Mouse (Mus musculus) liver, embryonic 16.5 days (tissue): ENCODE measurements around the gene Nr3c2. TPM values are rescaled to one million over a fixed set of nuclear protein-coding genes. Genes with fewer than 3 reads are reported as not detected.

ENCODE experiments used
- ATAC-seq: fragments of 200-750 bp; cut with Nextera tagmentation; 2 replicates; pipeline ENCODE4 v1.8.0; 2017; ENCODE audit warnings: low read depth, mild to moderate bottlenecking, moderate number of reproducible peaks, moderate library complexity
- H3K27ac ChIP-seq: fragments of 300-500 bp; sonication (generic); 2 replicates; pipeline ENCODE4 v1.5.1; 2014; ENCODE audit warnings: mild to moderate bottlenecking, low read length
- H3K27me3 ChIP-seq: fragments of 300-500 bp; sonication (generic); 2 replicates; pipeline ENCODE4 v1.6.1; 2014; ENCODE audit warnings: low read depth, low read length, mixed read lengths; ENCODE audit not compliant: control insufficient read depth, insufficient read depth
- H3K36me3 ChIP-seq: fragments of 300-500 bp; sonication (generic); 2 replicates; pipeline ENCODE4 v1.6.1; 2014; ENCODE audit warnings: mild to moderate bottlenecking; ENCODE audit not compliant: control insufficient read depth, insufficient read depth
- H3K4me1 ChIP-seq: fragments of 300-500 bp; sonication (generic); 2 replicates; pipeline ENCODE4 v1.6.1; 2014; ENCODE audit warnings: low read depth, low read length, mixed read lengths; ENCODE audit not compliant: control insufficient read depth
- H3K4me2 ChIP-seq: fragments of 300-500 bp; sonication (generic); 2 replicates; pipeline ENCODE4 v1.6.1; 2014; ENCODE audit warnings: low read depth, low read length, mixed read lengths
- H3K4me3 ChIP-seq: fragments of 300-500 bp; sonication (generic); 2 replicates; pipeline ENCODE4 v1.5.1; 2014; ENCODE audit warnings: low read depth, mild to moderate bottlenecking, low read length
- H3K9ac ChIP-seq: fragments of 300-500 bp; sonication (generic); 2 replicates; pipeline ENCODE4 v1.6.1; 2014; ENCODE audit warnings: low read depth, low read length
- H3K9me3 ChIP-seq: fragments of 300-500 bp; sonication (generic); replicated peaks from 2 replicates; pipeline ENCODE4 v1.6.1; 2016; ENCODE audit warnings: low read length; ENCODE audit not compliant: control insufficient read depth
- WGBS: fragments of 180-500 bp; shearing (Covaris S2); extraction: QIAGEN DNeasy Blood & Tissue Kit; methylation state at CpG from one replicate; pipeline ENCODE4 v1.1.7; 2014; ENCODE audit not compliant: insufficient replicate concordance; 5-methylcytosine and 5-hydroxymethylcytosine counted together
- polyA plus RNA-seq: library from polyadenylated mRNA; unstranded; fragments of >200 nt; fragmentation: Nextera tagmentation; extraction: Ambion mirVana; gene quantifications from 2 replicates; pipeline ENCODE4 v1.2.1, GENCODE M21; 2015

The Nr3c2 gene
- polyA plus RNA-seq, 1 experiment from 2014 or later: 2.1 TPM

DNA sequence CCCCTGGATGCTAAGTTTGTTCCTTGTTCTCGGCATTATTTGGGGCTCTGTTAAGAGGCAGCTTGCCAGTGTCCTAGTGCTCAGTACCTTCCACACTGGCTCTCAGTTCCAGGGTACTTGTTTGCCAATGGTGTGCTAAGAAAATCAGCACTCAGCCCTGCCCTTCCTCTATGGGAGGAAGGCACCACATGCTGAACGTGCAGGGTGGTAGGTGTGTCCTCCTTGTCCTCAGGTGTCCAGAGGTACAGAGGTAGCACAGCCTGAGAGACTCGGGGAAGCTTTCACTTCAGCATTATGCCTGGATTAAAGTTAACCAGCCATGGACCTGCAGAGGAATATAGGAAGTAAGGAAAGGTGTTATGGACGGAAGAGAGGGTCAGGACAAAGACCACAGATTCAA is 99.0 kb downstream of the Nr3c2 start:
- H3K9ac ChIP-seq: no peak overlapping the region
- H3K36me3 ChIP-seq: no peaks in the 10 kb centered on the region
- no peak overlapping the region for H3K27ac ChIP-seq
- no peaks in the 10 kb centered on the region for H3K4me1 ChIP-seq
- H3K9me3 ChIP-seq: no peaks in the 10 kb centered on the region
- ATAC-seq: no peak
- H3K4me3 ChIP-seq: no peak overlapping the region
- 49% methylated on average over 4 of the region's 4 CpGs for WGBS
- no peak overlapping the region for H3K4me2 ChIP-seq
- H3K27me3 ChIP-seq: no peaks in the 10 kb centered on the region

DNA sequence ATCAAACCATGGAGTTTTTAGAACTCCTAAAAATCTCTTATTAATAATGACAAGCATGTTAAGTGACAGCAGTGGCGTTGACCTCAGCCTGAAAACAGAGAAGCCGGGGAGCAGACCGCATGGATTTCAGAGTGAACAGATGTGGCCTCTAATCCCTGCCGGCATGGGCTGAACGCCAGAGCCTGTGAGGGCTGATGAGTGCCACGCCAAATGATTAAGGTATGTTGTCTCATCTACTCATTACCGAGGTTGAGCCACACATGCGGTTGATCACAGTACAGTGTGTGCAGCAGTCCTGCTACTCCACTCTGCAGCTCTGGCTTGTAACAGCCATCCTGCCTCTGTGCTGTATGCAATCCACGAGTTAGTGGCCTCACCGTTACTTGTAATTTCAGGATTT is 110.2 kb downstream of the Nr3c2 start:
- Histone ChIP-seq H3K27ac (no peak overlapping the region), H3K36me3 (no peaks in the 10 kb centered on the region), H3K4me2 (no peak overlapping the region), H3K4me1 (no peaks in the 10 kb centered on the region), H3K9me3 (no peaks in the 10 kb centered on the region), H3K9ac (no peak overlapping the region), H3K27me3 (no peaks in the 10 kb centered on the region), H3K4me3 (no peak overlapping the region)
- WGBS: 69% methylated on average over 10 of the region's 10 CpGs
- no peak for ATAC-seq

DNA sequence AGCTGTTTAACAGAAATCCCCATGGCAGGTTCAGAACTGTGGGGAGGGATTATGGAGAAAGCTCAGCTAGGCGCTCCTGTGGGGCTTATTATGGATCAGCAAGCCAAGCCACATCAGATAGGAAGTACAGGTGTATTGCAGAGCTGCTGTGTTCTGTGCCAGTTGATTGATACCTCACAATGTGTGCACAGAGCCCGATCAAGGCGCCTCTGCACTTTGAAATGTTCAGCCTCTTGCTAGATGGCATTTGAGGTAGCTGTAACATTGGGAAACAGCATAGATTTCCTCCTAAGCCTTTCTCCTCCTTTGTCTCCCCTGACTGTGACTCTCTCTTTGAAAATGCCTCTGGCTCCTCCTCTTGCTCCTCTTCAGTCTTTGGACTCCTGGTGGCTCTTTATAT is 112.7 kb downstream of the Nr3c2 start:
- WGBS: 52% methylated on average over 3 of the region's 3 CpGs
- Histone ChIP-seq H3K9ac (no peak overlapping the region), H3K27ac (no peak overlapping the region), H3K4me1 (no peaks in the 10 kb centered on the region), H3K36me3 (no peaks in the 10 kb centered on the region), H3K4me3 (no peak overlapping the region), H3K4me2 (no peak overlapping the region), H3K9me3 (no peaks in the 10 kb centered on the region), H3K27me3 (no peaks in the 10 kb centered on the region)
- no peak for ATAC-seq

DNA sequence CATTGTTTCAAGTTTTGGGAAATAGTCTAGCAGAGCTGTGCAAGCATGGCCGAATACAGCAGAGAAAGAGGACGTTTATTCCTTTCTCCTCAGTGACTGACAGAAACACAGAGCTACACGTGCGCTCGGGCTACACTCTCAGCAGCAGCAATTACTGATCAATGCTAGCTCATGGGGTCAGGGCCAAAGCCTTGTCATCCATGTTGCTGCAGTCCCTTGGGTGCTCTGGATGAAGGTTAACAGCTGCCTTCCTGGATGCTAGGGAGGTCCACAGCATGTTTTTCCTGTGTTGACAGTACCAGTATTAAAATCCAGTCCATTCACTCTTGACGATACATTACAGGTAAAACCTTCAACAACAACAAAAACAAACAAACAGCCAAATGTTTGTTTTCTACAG is 113.4 kb downstream of the Nr3c2 start:
- Histone ChIP-seq H3K4me3 (no peak overlapping the region), H3K9me3 (no peaks in the 10 kb centered on the region), H3K36me3 (no peaks in the 10 kb centered on the region), H3K27me3 (no peaks in the 10 kb centered on the region), H3K4me1 (no peaks in the 10 kb centered on the region), H3K9ac (no peak overlapping the region), H3K27ac (no peak overlapping the region), H3K4me2 (no peak overlapping the region)
- 67% methylated on average over 6 of the region's 6 CpGs for WGBS
- ATAC-seq: no peak

DNA sequence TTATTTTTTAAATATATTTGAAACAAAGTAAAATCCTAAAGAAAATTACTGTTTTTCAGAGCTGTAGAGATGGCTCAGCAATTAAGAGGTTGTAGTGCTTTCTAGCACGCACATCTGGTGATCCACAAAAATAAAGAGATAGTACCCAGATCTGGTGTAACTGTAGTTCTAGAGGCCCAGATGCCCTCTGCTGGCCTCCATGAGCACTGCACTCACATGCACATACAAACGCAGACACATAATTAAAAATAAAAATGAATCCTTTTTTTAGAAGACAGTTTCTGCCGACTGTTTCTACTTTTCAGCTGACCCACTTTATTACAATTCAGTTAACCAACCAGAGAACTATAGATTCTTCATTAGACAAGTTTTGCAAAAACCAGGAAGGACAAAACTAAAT is 117.5 kb downstream of the Nr3c2 start:
- H3K4me2 ChIP-seq: no peak overlapping the region
- WGBS: 71% methylated on average over 3 of the region's 3 CpGs
- H3K9me3 ChIP-seq: no peaks in the 10 kb centered on the region
- H3K36me3 ChIP-seq: no peaks in the 10 kb centered on the region
- no peaks in the 10 kb centered on the region for H3K27me3 ChIP-seq
- H3K9ac ChIP-seq: no peak overlapping the region
- no peak for ATAC-seq
- H3K4me3 ChIP-seq: no peak overlapping the region
- no peak overlapping the region for H3K27ac ChIP-seq
- H3K4me1 ChIP-seq: no peaks in the 10 kb centered on the region

DNA sequence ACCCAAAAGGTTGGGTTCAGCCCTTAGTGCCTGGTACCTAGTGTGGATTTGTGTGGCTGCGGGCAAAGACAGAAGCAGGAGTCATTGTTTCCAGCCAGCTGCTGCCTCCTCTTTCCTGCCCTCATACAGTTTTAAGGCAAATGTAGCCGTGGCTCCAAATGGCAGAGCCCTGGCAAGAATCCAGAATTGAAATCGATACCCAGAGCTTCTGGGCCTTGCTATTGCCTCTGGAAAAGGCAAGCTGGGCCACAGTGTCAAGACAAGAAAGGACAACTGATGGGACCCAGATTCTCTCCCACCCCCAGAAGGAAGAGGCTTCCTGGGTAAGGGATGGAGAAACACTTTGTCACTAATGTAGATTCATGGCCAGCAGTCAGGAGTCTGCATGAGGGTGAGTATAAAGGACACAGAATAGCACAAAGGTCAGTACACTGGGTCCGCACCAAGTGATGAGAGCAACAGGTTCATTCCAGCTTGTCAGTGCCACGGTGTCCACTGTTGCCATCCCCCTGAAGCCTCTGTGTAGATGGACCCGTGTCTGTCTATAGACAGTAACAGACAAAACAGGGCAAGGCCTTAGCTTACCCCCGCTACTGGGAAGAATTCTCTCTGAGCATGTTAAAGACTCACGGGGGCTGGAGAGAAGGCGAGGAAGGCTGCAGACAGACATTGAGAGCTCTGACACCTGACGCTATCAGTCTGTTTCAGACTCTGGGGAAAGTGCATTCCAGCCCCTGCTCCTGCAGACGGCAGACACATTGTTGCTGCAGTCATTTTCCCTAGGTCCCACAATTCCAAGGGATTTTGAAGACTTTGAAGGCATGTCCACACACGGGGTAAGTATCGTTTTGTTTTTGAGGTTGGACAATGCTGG is 124.8 kb downstream of the Nr3c2 start:
- H3K9ac ChIP-seq: no peak overlapping the region
- WGBS: 64% methylated on average over 13 of the region's 13 CpGs
- H3K9me3 ChIP-seq: no peaks in the 10 kb centered on the region
- no peaks in the 10 kb centered on the region for H3K36me3 ChIP-seq
- no peaks in the 10 kb centered on the region for H3K4me1 ChIP-seq
- peak; percentile 54 for ATAC-seq
- no peaks in the 10 kb centered on the region for H3K27me3 ChIP-seq
- no peak overlapping the region for H3K4me2 ChIP-seq
- H3K4me3 ChIP-seq: no peak overlapping the region
- H3K27ac ChIP-seq: no peak overlapping the region

DNA sequence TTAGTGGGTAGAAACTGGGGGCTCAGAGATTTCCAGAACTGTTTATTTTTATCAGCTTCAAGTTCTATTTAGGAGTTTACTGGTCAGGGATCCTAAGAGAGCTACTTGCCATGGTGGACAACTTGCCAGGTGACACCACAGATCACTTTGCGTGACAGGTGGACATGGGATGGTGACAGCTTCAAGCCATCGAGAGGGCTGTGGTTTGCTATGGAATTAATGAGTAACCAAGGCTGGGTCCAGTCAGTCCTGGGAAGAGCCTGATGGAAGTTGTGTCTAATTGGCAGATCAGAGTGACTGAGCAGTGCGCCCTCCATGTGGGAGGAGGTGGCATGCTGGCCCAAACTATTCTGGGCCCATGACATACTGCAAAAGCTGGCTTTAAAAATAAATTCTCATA is 132.0 kb downstream of the Nr3c2 start:
- Histone ChIP-seq H3K27ac (no peak overlapping the region), H3K27me3 (no peaks in the 10 kb centered on the region), H3K4me1 (no peaks in the 10 kb centered on the region), H3K4me2 (no peak overlapping the region), H3K4me3 (no peak overlapping the region), H3K9me3 (no peaks in the 10 kb centered on the region), H3K9ac (no peak overlapping the region), H3K36me3 (no peaks in the 10 kb centered on the region)
- peak; percentile 72 for ATAC-seq
- 61% methylated on average over 3 of the region's 3 CpGs for WGBS

DNA sequence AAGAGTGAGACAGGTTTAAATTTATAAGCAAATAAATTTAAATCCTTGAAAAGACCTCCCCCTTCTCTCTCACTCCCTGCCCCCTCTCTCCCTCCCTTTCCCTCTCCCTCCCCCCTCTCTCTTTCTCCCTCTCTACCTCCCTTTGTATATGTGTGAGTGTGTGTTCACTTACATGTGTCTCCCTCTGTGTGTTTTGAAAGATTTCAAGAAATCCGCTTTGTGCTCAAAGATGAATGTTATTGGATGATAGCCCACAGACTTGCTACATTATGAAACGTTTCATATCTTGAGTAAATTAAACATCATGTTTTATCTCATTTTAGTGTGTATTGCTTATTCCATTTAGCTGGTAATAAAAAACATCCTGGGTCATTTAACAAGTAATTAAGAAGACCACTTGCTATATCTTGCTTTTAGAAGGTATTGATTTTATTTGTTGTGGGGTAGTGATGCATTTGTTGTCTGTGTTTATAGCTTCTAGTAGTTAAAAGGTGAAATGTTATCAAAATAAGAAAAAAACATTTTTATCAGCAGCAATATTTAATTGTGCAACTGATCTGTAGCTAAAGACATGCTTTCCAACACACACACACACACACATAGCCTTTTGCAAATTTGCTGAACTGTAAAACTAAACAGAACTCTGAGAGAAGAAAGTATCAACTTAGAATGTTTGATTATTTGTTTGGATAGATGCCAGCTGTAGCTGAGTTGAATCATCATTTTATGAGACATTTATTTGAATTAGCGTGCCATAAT is 134.6 kb downstream of the Nr3c2 start:
- H3K4me3 ChIP-seq: no peak overlapping the region
- no peak overlapping the region for H3K4me2 ChIP-seq
- 50% methylated on average over 3 of the region's 3 CpGs for WGBS
- H3K27ac ChIP-seq: no peak overlapping the region
- no peaks in the 10 kb centered on the region for H3K4me1 ChIP-seq
- no peak for ATAC-seq
- no peaks in the 10 kb centered on the region for H3K27me3 ChIP-seq
- H3K9me3 ChIP-seq: no peaks in the 10 kb centered on the region
- no peaks in the 10 kb centered on the region for H3K36me3 ChIP-seq
- H3K9ac ChIP-seq: no peak overlapping the region

DNA sequence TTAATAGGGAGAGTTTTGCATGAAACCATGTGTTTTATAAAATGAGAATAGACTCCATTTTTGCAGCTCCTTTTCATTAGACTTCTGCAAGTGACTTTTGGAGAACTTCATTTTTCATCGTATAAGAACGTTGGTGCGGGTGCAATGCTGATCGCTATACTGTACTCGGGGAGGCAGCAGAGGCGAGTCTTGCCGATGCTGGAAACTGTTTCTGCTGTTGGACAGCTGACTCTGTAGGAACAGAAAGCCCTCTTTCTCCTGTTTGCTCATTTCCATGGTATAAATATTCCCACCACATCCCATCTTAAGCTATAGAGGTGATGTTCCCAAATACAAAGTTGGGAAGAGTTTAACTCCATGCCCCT is 135.2 kb downstream of the Nr3c2 start:
- Histone ChIP-seq H3K27me3 (no peaks in the 10 kb centered on the region), H3K4me3 (no peak overlapping the region), H3K27ac (no peak overlapping the region), H3K36me3 (no peaks in the 10 kb centered on the region), H3K4me1 (no peaks in the 10 kb centered on the region), H3K9me3 (no peaks in the 10 kb centered on the region), H3K9ac (no peak overlapping the region), H3K4me2 (no peak overlapping the region)
- WGBS: 74% methylated on average over 7 of the region's 7 CpGs
- ATAC-seq: no peak
